Comparison of ENCODE assay signal across 15 mouse cellular contexts in genomic region chr3:106495346-106496044, GRCm38 (mm10). TPM values are rescaled to one million over a fixed set of nuclear protein-coding genes. Genes with fewer than 3 reads are reported as not detected.
DNase-seq lines count a peak whose midpoint lies in the region; ATAC-seq and TF ChIP-seq lines count a peak whose summit lies in the region.
"Had no signal": no experiment of that assay in that cellular context is flagged by ENCODE, and none has a peak within 500 bp of the region (broad histone marks: within the 10 kb centered on the region; RNA-seq: fewer than 3 reads in every experiment).

No protein-coding gene starts in this region.

- ATAC-seq in embryonic facial prominence, embryonic 13.5 days (ENCODE audit: insufficient number of reproducible peaks, insufficient read depth, low FRiP score, low TSS enrichment, low read depth) = no peak
- peak; percentile 35; the same call in 1 of the 2 replicates for ATAC-seq in lung, embryonic 14.5 days (ENCODE audit: insufficient read depth)
- ATAC-seq in liver, embryonic 13.5 days (ENCODE audit: low read depth) = no peak; the same call in none of the 2 replicates
- ATAC-seq in stomach, embryonic 16.5 days (ENCODE audit: insufficient read depth, low FRiP score) = no peak
- no peak for ATAC-seq in midbrain, embryonic 16.5 days
- ATAC-seq: activated CD4-positive, CD25-positive, alpha-beta regulatory T cell, adult 4 months had no signal

- 89% methylated on average over 1 of the region's 1 CpGs for WGBS in embryonic facial prominence, embryonic 13.5 days
- WGBS in embryonic facial prominence, embryonic 10.5 days = 96% methylated on average over 1 of the region's 1 CpGs
- 76% methylated on average over 1 of the region's 1 CpGs for WGBS in lung, embryonic 14.5 days
- 60% methylated on average over 1 of the region's 1 CpGs for WGBS in lung, adult 2 months
- WGBS in liver, embryonic 13.5 days (ENCODE audit: insufficient replicate concordance) = 34% methylated on average over 1 of the region's 1 CpGs
- WGBS in stomach, embryonic 16.5 days = 71% methylated on average over 1 of the region's 1 CpGs
- WGBS in midbrain, embryonic 16.5 days = 100% methylated on average over 1 of the region's 1 CpGs

- TF ChIP-seq POLR2A in lung, adult 2 months (IDR thresholded peaks at IDR 0.05; ENCODE audit: borderline replicate concordance, extremely low read depth, low read depth, low read length) = no peak

- H3K9me3 ChIP-seq in embryonic facial prominence, embryonic 13.5 days = no peaks in the 10 kb centered on the region
- H3K9me3 ChIP-seq in embryonic facial prominence, embryonic 10.5 days = no peaks in the 10 kb centered on the region
- no peaks in the 10 kb centered on the region for H3K9me3 ChIP-seq in lung, embryonic 14.5 days (ENCODE audit: low read depth, low read length)
- H3K9me3 ChIP-seq in liver, embryonic 13.5 days (replicated peaks) = no peaks in the 10 kb centered on the region
- H3K9me3 ChIP-seq in stomach, embryonic 16.5 days (replicated peaks; ENCODE audit: control insufficient read depth, low read length) = no peaks in the 10 kb centered on the region
- H3K9me3 ChIP-seq in midbrain, embryonic 16.5 days (replicated peaks; ENCODE audit: control insufficient read depth, low read length, poor library complexity, severe bottlenecking) = no peaks in the 10 kb centered on the region
- H3K9me3 ChIP-seq: hindbrain, embryonic 12.5 days; midbrain, embryonic 10.5 days; neural tube, embryonic 12.5 days had no signal

- H3K36me3 ChIP-seq in embryonic facial prominence, embryonic 13.5 days = peaks cover 9% of the 10 kb centered on the region
- peaks cover 5% of the 10 kb centered on the region for H3K36me3 ChIP-seq in embryonic facial prominence, embryonic 10.5 days (replicated peaks)
- peaks cover 4% of the 10 kb centered on the region; the same call in 1 of the 2 replicates for H3K36me3 ChIP-seq in lung, embryonic 14.5 days (ENCODE audit: insufficient read depth)
- H3K36me3 ChIP-seq in liver, embryonic 13.5 days = no peaks in the 10 kb centered on the region
- 0 out of 2 replicates have a peak, but pooled peaks cover 2% of the 10 kb centered on the region for H3K36me3 ChIP-seq in stomach, embryonic 16.5 days (ENCODE audit: control insufficient read depth, insufficient read depth, low read length)
- no peaks in the 10 kb centered on the region for H3K36me3 ChIP-seq in midbrain, embryonic 16.5 days (ENCODE audit: control insufficient read depth, insufficient read depth, low read length)
- H3K36me3 ChIP-seq: hindbrain, embryonic 12.5 days; midbrain, embryonic 10.5 days; neural tube, embryonic 12.5 days had no signal

- no peak overlapping the region for H3K4me3 ChIP-seq in embryonic facial prominence, embryonic 13.5 days
- no peak overlapping the region for H3K4me3 ChIP-seq in embryonic facial prominence, embryonic 10.5 days
- H3K4me3 ChIP-seq in lung, embryonic 14.5 days (ENCODE audit: low read depth, low read length) = no peak overlapping the region
- H3K4me3 ChIP-seq in lung, adult 2 months (replicated peaks; ENCODE audit: extremely low read depth, low read depth, low read length) = no peak overlapping the region
- H3K4me3 ChIP-seq in liver, embryonic 13.5 days (replicated peaks) = no peak overlapping the region
- no peak overlapping the region for H3K4me3 ChIP-seq in stomach, embryonic 16.5 days (replicated peaks; ENCODE audit: low read length)
- H3K4me3 ChIP-seq in midbrain, embryonic 16.5 days (ENCODE audit: low read depth, low read length) = no peak overlapping the region
- H3K4me3 ChIP-seq: hindbrain, embryonic 12.5 days; midbrain, embryonic 10.5 days; neural tube, embryonic 12.5 days had no signal

- no peak for DNase-seq in embryonic facial prominence, embryonic 10.5 days (ENCODE audit: low spot score)
- DNase-seq in lung, embryonic 14.5 days = peak; percentile 65
- DNase-seq in lung, adult 2 months = no peak
- DNase-seq in liver, embryonic 13.5 days = no peak
- DNase-seq in right cerebral cortex, postnatal 36 days (ENCODE audit: low spot score in 2 of 2) = no peak
- DNase-seq: embryo, embryonic 11 days; gastrocnemius, postnatal 14 days; kidney, postnatal 10 days had no signal

- H3K27me3 ChIP-seq in embryonic facial prominence, embryonic 13.5 days = no peaks in the 10 kb centered on the region
- H3K27me3 ChIP-seq in embryonic facial prominence, embryonic 10.5 days (replicated peaks; ENCODE audit: low read depth, poor library complexity, severe bottlenecking) = no peaks in the 10 kb centered on the region
- H3K27me3 ChIP-seq in lung, embryonic 14.5 days (ENCODE audit: insufficient read depth, low read length) = no peaks in the 10 kb centered on the region
- no peaks in the 10 kb centered on the region for H3K27me3 ChIP-seq in liver, embryonic 13.5 days
- no peaks in the 10 kb centered on the region for H3K27me3 ChIP-seq in stomach, embryonic 16.5 days (ENCODE audit: control insufficient read depth, insufficient read depth, low read length)
- no peaks in the 10 kb centered on the region for H3K27me3 ChIP-seq in midbrain, embryonic 16.5 days (ENCODE audit: control insufficient read depth, insufficient read depth, low read depth, low read length)
- H3K27me3 ChIP-seq: hindbrain, embryonic 12.5 days; neural tube, embryonic 12.5 days had no signal

- TF ChIP-seq CTCF in lung, embryonic 14.5 days (IDR thresholded peaks at IDR 0.05; ENCODE audit: low read depth) = no peak
- no peak for TF ChIP-seq CTCF in lung, adult 2 months (IDR thresholded peaks at IDR 0.05; ENCODE audit: insufficient read depth, low read length)

- peak overlapping the region; percentile 45; the same call in 1 of the 2 replicates for H3K27ac ChIP-seq in embryonic facial prominence, embryonic 13.5 days
- H3K27ac ChIP-seq in embryonic facial prominence, embryonic 10.5 days (replicated peaks) = no peak overlapping the region
- peak overlapping the region; percentile 72 for H3K27ac ChIP-seq in lung, embryonic 14.5 days (ENCODE audit: low read depth)
- peak overlapping the region; percentile 81 for H3K27ac ChIP-seq in liver, embryonic 13.5 days
- peak overlapping the region; percentile 73 for H3K27ac ChIP-seq in stomach, embryonic 16.5 days (ENCODE audit: low read length)
- H3K27ac ChIP-seq in midbrain, embryonic 16.5 days (ENCODE audit: low read length) = no peak overlapping the region
- H3K27ac ChIP-seq: hindbrain, embryonic 12.5 days; midbrain, embryonic 10.5 days; neural tube, embryonic 12.5 days had no signal

- H3K9ac ChIP-seq in embryonic facial prominence, embryonic 13.5 days = no peak overlapping the region
- no peak overlapping the region for H3K9ac ChIP-seq in lung, embryonic 14.5 days
- H3K9ac ChIP-seq in liver, embryonic 13.5 days = 0 out of 2 replicates have a peak overlapping the region, but pooled peaks have one; percentile 0
- no peak overlapping the region for H3K9ac ChIP-seq in stomach, embryonic 16.5 days (ENCODE audit: low read length)
- H3K9ac ChIP-seq in midbrain, embryonic 16.5 days (ENCODE audit: low read depth, low read length) = no peak overlapping the region
- H3K9ac ChIP-seq: hindbrain, embryonic 12.5 days; neural tube, embryonic 12.5 days had no signal

- no peak overlapping the region for H3K4me2 ChIP-seq in embryonic facial prominence, embryonic 13.5 days
- no peak overlapping the region for H3K4me2 ChIP-seq in lung, embryonic 14.5 days
- H3K4me2 ChIP-seq in liver, embryonic 13.5 days = peak overlapping the region; percentile 21
- no peak overlapping the region for H3K4me2 ChIP-seq in stomach, embryonic 16.5 days (ENCODE audit: low read depth, low read length)
- H3K4me2 ChIP-seq in midbrain, embryonic 16.5 days (ENCODE audit: low read length) = no peak overlapping the region
- H3K4me2 ChIP-seq: hindbrain, embryonic 12.5 days; neural tube, embryonic 12.5 days had no signal

- H3K4me1 ChIP-seq in embryonic facial prominence, embryonic 13.5 days = no peaks in the 10 kb centered on the region
- no peaks in the 10 kb centered on the region for H3K4me1 ChIP-seq in embryonic facial prominence, embryonic 10.5 days
- H3K4me1 ChIP-seq in lung, embryonic 14.5 days (ENCODE audit: insufficient read depth) = no peaks in the 10 kb centered on the region
- peaks cover 12% of the 10 kb centered on the region for H3K4me1 ChIP-seq in lung, adult 2 months (ENCODE audit: control insufficient read depth, insufficient read depth, low read length)
- H3K4me1 ChIP-seq in liver, embryonic 13.5 days (replicated peaks) = peaks cover 74% of the 10 kb centered on the region
- peaks cover 10% of the 10 kb centered on the region; the same call in 1 of the 2 replicates for H3K4me1 ChIP-seq in stomach, embryonic 16.5 days (ENCODE audit: control insufficient read depth, insufficient read depth, low read length)
- H3K4me1 ChIP-seq in midbrain, embryonic 16.5 days (ENCODE audit: control insufficient read depth, insufficient read depth, low read length) = no peaks in the 10 kb centered on the region
- H3K4me1 ChIP-seq: hindbrain, embryonic 12.5 days; midbrain, embryonic 10.5 days; neural tube, embryonic 12.5 days had no signal

RNA-seq across cellular contexts. Expression of gene Dennd2d, which starts 13.3 kb away (rescaled TPM):
- polyA plus RNA-seq in embryonic facial prominence, embryonic 13.5 days (2015; fragmentation: Nextera tagmentation; extraction: Ambion mirVana) = 3.8 and 5.4 TPM in 2 replicates
- 1.1 and 1.3 TPM in 2 replicates for polyA plus RNA-seq in embryonic facial prominence, embryonic 10.5 days (2016; fragmentation: Nextera tagmentation; extraction: Ambion mirVana)
- polyA plus RNA-seq in lung, embryonic 14.5 days (2014; fragmentation: Nextera tagmentation; extraction: Ambion mirVana) = 7.8 and 8.8 TPM in 2 replicates
- polyA plus RNA-seq in lung, adult 2 months (2012; rRNA removed) = 8.7 and 12.7 TPM in 2 replicates
- 3.4 and 3.5 TPM in 2 replicates for polyA plus RNA-seq in liver, embryonic 13.5 days (2015; fragmentation: Nextera tagmentation; extraction: Ambion mirVana)
- polyA plus RNA-seq in stomach, embryonic 16.5 days (2015; fragmentation: Nextera tagmentation; extraction: Ambion mirVana) = 25.2 and 29.4 TPM in 2 replicates
- polyA plus RNA-seq in midbrain, embryonic 16.5 days (2015; fragmentation: Nextera tagmentation; extraction: Ambion mirVana) = 0.92 and 1.5 TPM in 2 replicates

RNA-seq across cellular contexts. Expression of gene Dram2, which starts 52.1 kb away (rescaled TPM):
- 41.0 and 41.3 TPM in 2 replicates for polyA plus RNA-seq in embryonic facial prominence, embryonic 13.5 days (2015; fragmentation: Nextera tagmentation; extraction: Ambion mirVana)
- polyA plus RNA-seq in embryonic facial prominence, embryonic 10.5 days (2016; fragmentation: Nextera tagmentation; extraction: Ambion mirVana) = 32.8 and 35.3 TPM in 2 replicates
- polyA plus RNA-seq in lung, embryonic 14.5 days (2014; fragmentation: Nextera tagmentation; extraction: Ambion mirVana) = 63.3 and 63.9 TPM in 2 replicates
- polyA plus RNA-seq in lung, adult 2 months (2012; rRNA removed) = 43.6 and 65.9 TPM in 2 replicates
- polyA plus RNA-seq in liver, embryonic 13.5 days (2015; fragmentation: Nextera tagmentation; extraction: Ambion mirVana) = 28.7 and 32.1 TPM in 2 replicates
- polyA plus RNA-seq in stomach, embryonic 16.5 days (2015; fragmentation: Nextera tagmentation; extraction: Ambion mirVana) = 87.4 and 92.3 TPM in 2 replicates
- polyA plus RNA-seq in midbrain, embryonic 16.5 days (2015; fragmentation: Nextera tagmentation; extraction: Ambion mirVana) = 67.1 and 67.2 TPM in 2 replicates

RNA-seq across cellular contexts. Expression of gene Cept1, which starts 52.1 kb away (rescaled TPM):
- polyA plus RNA-seq in embryonic facial prominence, embryonic 13.5 days (2015; fragmentation: Nextera tagmentation; extraction: Ambion mirVana) = 55.4 and 60.9 TPM in 2 replicates
- polyA plus RNA-seq in embryonic facial prominence, embryonic 10.5 days (2016; fragmentation: Nextera tagmentation; extraction: Ambion mirVana) = 39.5 and 40.8 TPM in 2 replicates
- 59.6 and 62.0 TPM in 2 replicates for polyA plus RNA-seq in lung, embryonic 14.5 days (2014; fragmentation: Nextera tagmentation; extraction: Ambion mirVana)
- 15.6 and 25.2 TPM in 2 replicates for polyA plus RNA-seq in lung, adult 2 months (2012; rRNA removed)
- 26.1 and 33.0 TPM in 2 replicates for polyA plus RNA-seq in liver, embryonic 13.5 days (2015; fragmentation: Nextera tagmentation; extraction: Ambion mirVana)
- 65.9 and 70.0 TPM in 2 replicates for polyA plus RNA-seq in stomach, embryonic 16.5 days (2015; fragmentation: Nextera tagmentation; extraction: Ambion mirVana)
- polyA plus RNA-seq in midbrain, embryonic 16.5 days (2015; fragmentation: Nextera tagmentation; extraction: Ambion mirVana) = 47.8 and 51.1 TPM in 2 replicates

Comparison
In these comparisons a context has a peak if more than half of its experiments do, and no peak if none do; other contexts are left out.
1. H3K27ac ChIP-seq: peak in embryonic facial prominence, embryonic 13.5 days (single experiment), lung, embryonic 14.5 days (single experiment), liver, embryonic 13.5 days (single experiment) and stomach, embryonic 16.5 days (single experiment); none in embryonic facial prominence, embryonic 10.5 days (single experiment) and midbrain, embryonic 16.5 days (single experiment).